Mouse (Mus musculus): ENCODE measurements around the gene Tcf19.

Gene Tcf19

GRCm38 (mm10) chr17:35516652-35517500 is at the start of gene Tcf19, which contains the start of gene Cchcr1:
Gene Tcf19 (minus strand): TSS chr17:35516824.
Gene Cchcr1 (plus strand): TSS chr17:35517100.
- DNase-seq (ENCODE audit: low spot score), result peak; percentile 87

- no peak for DNase-seq (ENCODE audit: low spot score)
Observed at GRCm38 (mm10) chr17:35558216-35558615, 41.6 kb upstream of the Tcf19 start.

DNA sequence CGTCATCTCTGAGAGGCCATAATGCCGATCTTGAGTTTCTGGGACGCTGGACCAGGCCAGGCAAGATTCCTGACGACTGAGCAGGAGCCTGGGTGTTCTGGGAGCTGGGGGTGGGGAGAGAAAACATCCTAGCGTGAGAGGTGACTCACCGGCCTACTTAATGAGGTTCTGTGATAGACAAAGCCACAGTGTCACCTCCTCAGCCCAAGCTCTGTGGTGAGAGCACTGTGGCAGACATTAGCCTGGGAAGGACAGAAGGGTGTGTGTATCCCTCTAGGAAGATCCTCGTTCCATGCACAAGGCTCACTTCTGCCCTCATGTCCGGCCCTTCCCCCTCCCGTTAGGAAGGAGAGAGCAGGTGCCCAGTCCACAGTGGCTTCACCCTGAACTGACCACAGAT is 40.7 kb upstream of the Tcf19 start:
- DNase-seq (ENCODE audit: low spot score), result no peak

GRCm38 (mm10) chr17:35556812-35557211 is 40.2 kb upstream of the Tcf19 start:
- DNase-seq (ENCODE audit: low spot score), result peak; percentile 46

DNA sequence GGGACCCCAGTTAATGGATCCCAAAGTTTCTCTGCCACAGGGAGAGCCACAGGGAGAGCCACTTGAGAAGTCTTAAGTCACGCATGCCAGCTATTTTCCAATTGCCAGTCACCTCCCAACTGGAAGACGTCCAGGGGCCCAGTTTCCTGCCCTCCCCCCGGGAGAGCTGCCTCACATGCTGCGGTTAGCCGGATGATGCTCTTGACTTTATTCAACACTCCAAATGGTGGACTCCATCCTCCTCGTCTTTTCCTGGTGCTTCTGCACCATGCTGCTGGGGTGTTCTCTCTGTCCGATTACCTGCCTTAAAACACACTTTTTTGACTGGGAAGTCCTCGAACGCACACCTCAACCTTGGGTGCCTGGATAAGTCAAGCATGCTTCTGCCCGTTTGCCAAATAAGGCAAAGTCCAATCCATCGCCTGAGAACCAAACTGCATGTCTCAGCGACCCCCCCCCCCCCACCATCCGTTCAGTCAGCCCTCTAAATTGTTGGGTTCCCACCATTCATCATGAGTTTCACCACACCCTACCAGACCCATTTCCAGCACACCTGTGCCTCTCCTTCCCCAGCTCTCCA is 39.7 kb upstream of the Tcf19 start:
- DNase-seq (ENCODE audit: low spot score), result no peak

GRCm38 (mm10) chr17:35554761-35555397 is 38.3 kb upstream of the Tcf19 start:
- no peak for DNase-seq (ENCODE audit: low spot score)

DNA sequence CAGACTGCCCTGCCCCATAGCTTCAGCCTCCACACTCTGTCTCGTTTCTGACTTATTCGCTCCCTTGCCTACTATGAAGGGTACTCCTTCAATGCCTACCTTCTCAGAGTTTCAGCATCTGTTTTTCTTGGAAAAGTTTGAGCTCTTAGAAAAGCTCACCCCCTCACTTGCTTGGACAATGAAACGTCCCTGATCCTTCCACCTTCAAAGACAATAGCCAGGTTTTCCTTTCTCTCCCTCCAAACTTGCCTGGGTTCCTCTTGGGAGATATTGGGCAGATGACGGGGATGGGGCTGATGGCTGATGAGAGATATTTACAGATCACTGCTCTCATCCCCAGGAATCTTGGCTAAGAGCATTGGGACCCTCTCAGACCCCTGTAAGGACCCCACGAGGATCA is 37.7 kb upstream of the Tcf19 start:
- DNase-seq (ENCODE audit: low spot score), result no peak

GRCm38 (mm10) chr17:35551881-35552414 is 35.3 kb upstream of the Tcf19 start, which contains the start of gene Cdsn:
Gene Cdsn (plus strand): TSS chr17:35552128.
- DNase-seq (ENCODE audit: low spot score), result no peak

GRCm38 (mm10) chr17:35550871-35551270 is 34.2 kb upstream of the Tcf19 start:
- DNase-seq (ENCODE audit: low spot score), result no peak

GRCm38 (mm10) chr17:35550143-35550494 is 33.5 kb upstream of the Tcf19 start:
- DNase-seq (ENCODE audit: low spot score), result no peak

- DNase-seq (ENCODE audit: low spot score), result no peak
Observed at GRCm38 (mm10) chr17:35549437-35550142, 33.0 kb upstream of the Tcf19 start.

DNA sequence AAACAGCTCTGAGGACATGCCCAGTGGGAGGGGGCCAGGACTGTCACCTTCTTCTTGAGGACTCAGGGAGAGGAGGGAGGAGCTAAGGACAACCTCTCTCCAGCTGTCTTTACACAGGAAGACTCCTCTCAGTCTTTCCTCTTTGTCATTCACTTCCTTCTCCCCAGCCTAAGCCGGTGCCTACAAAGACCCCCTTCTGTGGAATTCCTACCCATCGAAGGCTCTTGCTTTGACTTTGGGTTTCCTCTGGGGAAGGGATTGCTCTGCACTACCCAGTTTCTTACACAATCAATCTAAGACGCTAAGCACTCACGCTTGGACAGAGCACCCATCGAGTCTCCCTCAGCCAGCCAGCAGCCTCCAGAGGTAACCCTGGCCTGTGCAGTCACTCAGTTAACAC is 32.0 kb upstream of the Tcf19 start:
- no peak for DNase-seq (ENCODE audit: low spot score)

DNA sequence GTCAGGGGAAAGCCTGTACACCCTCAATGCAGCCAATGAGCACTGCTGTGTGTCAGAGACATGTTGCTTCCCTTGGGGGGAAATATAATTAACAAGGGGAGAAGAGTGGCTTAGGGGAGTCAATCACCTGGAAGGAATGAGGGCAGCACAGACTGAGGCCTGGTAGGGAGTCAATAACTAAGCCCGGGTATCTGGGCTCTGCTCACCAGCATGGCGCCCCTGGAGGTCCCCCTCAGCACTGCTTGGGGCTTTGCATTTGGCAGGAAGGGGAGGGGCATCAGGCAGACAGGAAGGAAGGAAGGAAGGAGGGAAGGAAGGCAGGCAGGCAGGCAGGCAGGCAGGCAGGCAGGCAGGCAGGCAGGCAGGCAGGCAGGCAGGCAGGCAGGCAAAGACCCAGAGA is 30.8 kb upstream of the Tcf19 start:
- no peak for DNase-seq (ENCODE audit: low spot score)

DNA sequence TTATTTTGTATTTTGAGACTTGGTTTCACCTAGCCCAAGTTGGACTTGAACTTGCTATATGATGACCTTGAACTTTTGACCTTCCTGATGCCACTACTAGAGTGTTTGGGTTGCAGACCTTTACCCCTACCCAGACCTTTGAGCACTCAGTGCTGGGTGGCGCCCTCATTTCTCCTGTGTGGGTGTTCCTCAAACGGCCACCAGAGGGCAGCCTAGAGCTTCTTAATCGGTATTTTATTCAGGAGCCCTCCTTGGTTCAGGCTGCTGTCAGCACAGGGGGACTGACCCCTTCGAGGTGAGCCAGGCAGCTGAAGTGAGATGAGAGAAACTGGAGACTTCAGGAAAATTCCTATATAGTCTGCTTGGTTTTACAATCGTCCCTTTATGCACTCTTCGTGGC is 28.1 kb upstream of the Tcf19 start:
- DNase-seq (ENCODE audit: low spot score), result peak; percentile 43

- DNase-seq (ENCODE audit: low spot score), result no peak
Observed at GRCm38 (mm10) chr17:35544001-35544400, 27.4 kb upstream of the Tcf19 start.

- no peak for DNase-seq (ENCODE audit: low spot score)
Observed at GRCm38 (mm10) chr17:35543412-35543861, 26.8 kb upstream of the Tcf19 start.

GRCm38 (mm10) chr17:35542761-35543411 is 26.3 kb upstream of the Tcf19 start:
- DNase-seq (ENCODE audit: low spot score), result no peak

GRCm38 (mm10) chr17:35539540-35539939 is 22.9 kb upstream of the Tcf19 start:
- no peak for DNase-seq (ENCODE audit: low spot score)

DNA sequence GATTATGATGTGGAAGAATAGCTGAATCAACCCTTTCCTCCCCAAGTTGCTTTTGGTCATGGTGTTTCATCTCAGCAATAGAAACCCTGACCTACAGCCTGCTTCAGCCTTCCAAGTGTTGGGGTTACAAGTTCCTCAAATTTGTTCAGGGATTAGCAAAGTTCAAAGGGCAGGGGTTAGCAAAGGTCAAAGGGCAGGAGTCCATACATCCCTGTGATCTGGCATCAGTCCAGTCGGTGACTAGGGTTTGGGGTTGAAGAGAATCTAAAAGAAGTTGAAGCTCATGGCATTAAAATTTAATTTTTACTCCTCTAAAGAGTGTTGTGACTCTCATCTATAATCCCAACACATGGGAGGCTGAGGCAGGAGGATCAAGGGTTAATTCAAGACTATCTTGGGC is 21.9 kb upstream of the Tcf19 start:
- no peak for DNase-seq (ENCODE audit: low spot score)

DNA sequence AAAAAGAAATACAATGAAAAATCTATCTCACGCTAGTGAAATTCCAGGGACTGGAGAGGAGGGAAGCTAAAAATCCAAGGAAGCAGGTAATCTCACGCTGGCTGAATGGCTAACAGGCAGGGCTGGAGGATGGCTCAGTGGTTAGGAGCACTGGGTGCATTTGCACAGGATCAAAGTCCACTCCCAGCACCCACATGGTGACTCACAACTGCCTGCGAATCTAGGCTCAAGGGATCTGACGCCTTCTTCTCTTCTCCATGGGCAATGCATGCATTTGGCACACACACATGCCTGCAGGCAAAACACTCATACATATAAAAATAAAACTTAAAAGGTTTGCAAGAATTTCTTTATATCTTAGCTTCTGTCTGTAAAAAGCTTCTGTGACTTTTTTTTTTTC is 20.8 kb upstream of the Tcf19 start:
- DNase-seq (ENCODE audit: low spot score), result no peak

- DNase-seq (ENCODE audit: low spot score), result peak; percentile 66
Observed at GRCm38 (mm10) chr17:35534343-35534742, 17.7 kb upstream of the Tcf19 start.

DNA sequence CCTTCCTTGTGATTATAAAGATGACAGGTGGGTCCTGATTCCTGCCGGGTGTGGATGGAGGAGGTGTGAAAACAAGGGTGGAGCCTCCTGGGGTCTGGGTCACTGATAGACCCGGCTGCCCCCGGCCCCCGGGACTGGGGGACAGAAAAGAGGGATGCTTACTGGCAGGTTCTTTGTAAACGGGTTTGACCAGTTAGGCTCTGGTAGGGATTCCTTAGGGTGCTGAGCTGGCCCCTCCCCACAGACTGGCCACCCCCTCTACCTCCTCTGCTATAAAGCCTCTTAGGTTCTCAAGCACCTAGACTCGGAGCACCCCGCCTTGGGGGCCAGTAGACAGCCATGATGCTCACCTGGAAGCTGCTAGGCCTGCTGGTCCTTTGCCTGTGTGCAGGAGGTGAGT is 16.3 kb upstream of the Tcf19 start, which contains the start of gene Psors1c2:
Gene Psors1c2 (plus strand): TSS at position 301 of the 400 bp plus-strand sequence.
- DNase-seq (ENCODE audit: low spot score), result no peak
